Mouse (Mus musculus): ENCODE results near the gene Cers2.

DNA sequence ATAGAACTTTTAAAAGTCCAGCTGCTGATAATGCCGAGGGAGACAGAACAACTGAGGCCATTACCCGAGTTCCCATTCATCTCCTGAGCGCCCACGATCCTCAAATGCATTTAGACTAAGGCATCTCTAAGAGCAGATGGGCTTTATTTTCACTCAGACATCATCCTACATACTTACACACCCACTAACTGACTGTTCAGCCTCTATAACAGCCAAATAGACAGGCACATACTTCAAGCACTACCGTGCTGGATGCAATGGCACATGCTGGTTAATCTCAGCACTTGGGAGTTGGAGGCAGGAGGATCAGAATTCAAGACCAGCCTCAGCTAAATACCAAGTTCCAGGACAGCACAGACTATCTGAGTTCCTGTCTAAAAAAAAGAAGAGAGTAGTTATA lies 44.8 kb upstream of the Cers2 start:
- TF ChIP-seq CTCF (IDR thresholded peaks at IDR 0.05; ENCODE audit: extremely low read depth, insufficient read depth, insufficient read length, insufficient replicate concordance) (no peak), POLR2A (IDR thresholded peaks at IDR 0.05; ENCODE audit: low read depth, low read length) (no peak)

Measured in spleen, adult 2 months (tissue).